Mouse (Mus musculus) forebrain, embryonic 12.5 days (tissue): Measurements from ENCODE around the gene Kri1. TPM values are rescaled to one million over a fixed set of nuclear protein-coding genes. Genes with fewer than 3 reads are reported as not detected.
A peak's percentile ranks its signal among the peaks of the same experiment; 100 is the strongest.

Experiments
- ATAC-seq: fragments of 200-750 bp; cut with Nextera tagmentation; 2 replicates; pipeline ENCODE4 v1.8.0; 2017; ENCODE audit warnings: moderate TSS enrichment; ENCODE audit not compliant: low FRiP score
- H3K27ac ChIP-seq: fragments of 300-500 bp; sonication (generic); 2 replicates; pipeline ENCODE4 v1.5.1; 2016; ENCODE audit warnings: mild to moderate bottlenecking
- H3K27me3 ChIP-seq: fragments of 300-500 bp; sonication (generic); 2 replicates; pipeline ENCODE4 v1.6.1; 2016; ENCODE audit warnings: mild to moderate bottlenecking
- H3K36me3 ChIP-seq: fragments of 300-500 bp; sonication (generic); replicated peaks from 2 replicates; pipeline ENCODE4 v1.6.1; 2016; ENCODE audit warnings: mild to moderate bottlenecking
- H3K4me1 ChIP-seq: fragments of 300-500 bp; sonication (generic); 2 replicates; pipeline ENCODE4 v1.6.1; 2016
- H3K4me2 ChIP-seq: fragments of 300-500 bp; sonication (generic); 2 replicates; pipeline ENCODE4 v1.6.1; 2016; ENCODE audit warnings: mild to moderate bottlenecking, moderate library complexity
- H3K4me3 ChIP-seq: fragments of 300-500 bp; sonication (generic); replicated peaks from 2 replicates; pipeline ENCODE4 v1.5.1; 2016; ENCODE audit warnings: mild to moderate bottlenecking
- H3K9ac ChIP-seq: fragments of 300-500 bp; sonication (generic); 2 replicates; pipeline ENCODE4 v1.6.1; 2016; ENCODE audit warnings: mild to moderate bottlenecking
- H3K9me3 ChIP-seq: fragments of 300-500 bp; sonication (generic); 2 replicates; pipeline ENCODE4 v1.6.1; 2016
- WGBS: fragments of 180-500 bp; shearing (Covaris S2); methylation state at CpG from one replicate; pipeline ENCODE4 v1.1.7; 2016; 5-methylcytosine and 5-hydroxymethylcytosine counted together
- polyA plus RNA-seq: library from polyadenylated mRNA; unstranded; fragments of >200 nt; fragmentation: Nextera tagmentation; extraction: Ambion mirVana; gene quantifications from 2 replicates; pipeline ENCODE4 v1.2.1, GENCODE M21; 2016

Kri1 gene
- 19.5 and 20.8 TPM in 2 replicates for polyA plus RNA-seq

DNA sequence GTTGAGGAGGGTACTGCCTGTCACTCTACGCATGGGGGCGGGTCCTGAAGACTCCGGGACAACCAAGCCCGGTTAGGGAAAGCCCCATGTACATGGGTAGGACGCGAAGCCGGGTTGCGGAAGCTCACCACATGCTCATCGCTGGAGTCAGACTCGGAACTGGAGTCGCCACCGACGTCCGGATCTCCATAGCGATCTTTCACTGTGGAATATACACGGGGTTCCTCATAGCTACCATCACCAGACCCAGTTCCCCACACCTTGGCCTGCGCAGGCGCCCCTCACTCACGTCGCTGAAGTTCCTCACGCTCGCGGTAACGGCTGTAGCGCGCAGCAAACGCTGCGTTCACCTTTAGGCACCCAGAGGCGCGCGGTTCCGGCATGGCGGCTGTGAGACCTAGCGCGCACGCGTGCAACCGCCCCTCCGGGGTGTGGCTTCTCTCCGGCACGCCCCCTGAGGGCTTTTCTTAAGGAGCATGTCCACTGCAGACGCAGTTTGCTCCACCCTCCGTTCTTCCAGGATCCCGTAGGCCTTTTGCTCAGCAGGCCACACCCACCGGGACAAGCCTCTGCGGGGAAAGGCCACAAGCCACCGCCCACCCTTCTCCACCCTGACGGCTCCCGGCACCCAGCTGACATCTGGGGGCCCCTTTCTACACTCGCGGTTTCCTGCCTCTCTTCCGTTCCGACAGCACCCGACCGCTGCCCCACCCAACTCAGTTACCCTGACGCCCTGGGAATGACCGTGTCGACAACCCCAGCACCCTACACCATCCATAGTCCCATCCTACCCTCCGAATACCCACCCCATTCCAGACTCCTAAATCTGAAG is at the start of gene Kri1:
Gene Kri1, minus strand, starts transcription at position 399 of the 832 bp plus-strand sequence.
- Histone ChIP-seq H3K27ac (peak within 1 kb of the TSS; percentile 78), H3K9ac (peak within 1 kb of the TSS; percentile 74), H3K27me3 (no peaks in the 10 kb centered on the region), H3K4me3 (peak within 1 kb of the TSS; percentile 60), H3K9me3 (no peaks in the 10 kb centered on the region), H3K36me3 (peaks cover 25% of the 10 kb centered on the region), H3K4me2 (peak within 1 kb of the TSS; percentile 81), H3K4me1 (peaks cover 36% of the 10 kb centered on the region)
- ATAC-seq: peak; percentile 74
- WGBS: 1% methylated on average over 59 of the region's 59 CpGs

DNA sequence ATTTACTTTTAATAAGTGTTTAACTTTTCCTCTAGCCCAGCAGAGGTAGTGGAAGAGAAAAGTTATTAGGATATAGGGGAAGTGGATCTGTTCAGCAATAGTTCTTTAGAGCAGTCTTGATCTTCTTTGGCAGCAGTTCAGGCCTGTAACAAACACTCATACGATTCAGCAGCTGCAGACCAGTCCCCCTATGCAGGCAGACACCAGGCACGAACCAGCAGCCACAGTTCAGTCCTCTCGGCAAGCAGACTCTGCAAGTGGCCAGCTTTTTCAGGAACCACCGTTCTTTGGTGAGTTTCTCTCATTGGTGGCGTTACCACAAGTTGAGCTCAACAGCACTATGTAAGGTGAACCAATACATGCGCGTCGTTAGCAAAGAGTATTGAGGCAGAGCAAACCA is 48.7 kb upstream of the Kri1 start:
- Histone ChIP-seq H3K4me1 (peaks cover 19% of the 10 kb centered on the region), H3K36me3 (peaks cover 8% of the 10 kb centered on the region; the same call in 1 of the 2 replicates), H3K4me3 (no peak overlapping the region), H3K4me2 (no peak overlapping the region), H3K9ac (no peak overlapping the region), H3K27me3 (no peaks in the 10 kb centered on the region), H3K27ac (no peak overlapping the region), H3K9me3 (no peaks in the 10 kb centered on the region)
- no peak for ATAC-seq
- WGBS: 87% methylated on average over 8 of the region's 8 CpGs

DNA sequence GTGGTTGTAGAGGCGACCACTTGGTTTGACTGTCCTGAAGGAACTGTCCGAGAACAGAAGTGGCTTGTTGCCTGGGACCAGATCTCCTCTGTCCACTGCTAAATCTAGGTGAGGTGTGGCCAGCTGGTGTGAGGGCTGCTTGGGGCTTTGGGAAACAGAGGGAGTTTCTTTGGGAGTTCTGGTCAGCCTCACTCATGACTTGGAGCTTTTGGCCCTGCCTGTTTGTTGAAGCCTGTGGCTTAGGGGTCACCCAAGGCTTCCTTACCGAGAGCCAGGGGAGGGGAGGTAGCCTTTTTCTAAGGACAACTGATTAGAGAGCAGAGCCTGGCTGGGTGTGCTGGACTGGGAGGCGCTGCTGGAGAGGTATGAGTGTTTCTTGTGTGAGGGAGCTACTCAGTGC is 47.6 kb upstream of the Kri1 start:
- Histone ChIP-seq H3K27ac (no peak overlapping the region), H3K36me3 (peaks cover 3% of the 10 kb centered on the region; the same call in 1 of the 2 replicates), H3K4me2 (no peak overlapping the region), H3K4me1 (peaks cover 19% of the 10 kb centered on the region), H3K9ac (no peak overlapping the region), H3K9me3 (no peaks in the 10 kb centered on the region), H3K27me3 (no peaks in the 10 kb centered on the region), H3K4me3 (no peak overlapping the region)
- ATAC-seq: no peak
- whole genome bisulfite sequencing: 84% methylated on average over 4 of the region's 4 CpGs

DNA sequence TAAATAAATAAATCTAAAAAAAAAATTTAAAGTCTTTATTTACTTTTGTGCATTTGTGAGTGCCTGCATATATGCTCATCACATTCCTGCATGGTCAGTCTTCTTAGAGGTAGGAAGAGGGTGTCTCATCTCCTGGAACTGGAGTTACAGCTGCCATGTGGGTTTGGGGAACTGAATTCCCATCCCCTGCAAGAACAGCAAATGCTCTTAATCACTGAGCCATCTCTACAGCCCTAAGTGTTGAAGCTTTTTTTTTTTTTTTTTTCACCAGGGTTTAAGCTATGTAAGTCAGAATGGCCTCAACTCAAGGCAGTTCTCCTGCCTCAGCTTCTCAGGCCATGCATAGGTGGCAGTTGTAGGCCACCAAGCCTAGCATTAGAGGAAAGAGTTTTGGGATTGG is 47.0 kb upstream of the Kri1 start:
- Histone ChIP-seq H3K36me3 (0 out of 2 replicates have a peak, but pooled peaks cover 1% of the 10 kb centered on the region), H3K4me3 (no peak overlapping the region), H3K4me1 (peaks cover 24% of the 10 kb centered on the region), H3K27me3 (no peaks in the 10 kb centered on the region), H3K9me3 (no peaks in the 10 kb centered on the region), H3K9ac (no peak overlapping the region), H3K4me2 (no peak overlapping the region), H3K27ac (no peak overlapping the region)
- ATAC-seq: no peak

DNA sequence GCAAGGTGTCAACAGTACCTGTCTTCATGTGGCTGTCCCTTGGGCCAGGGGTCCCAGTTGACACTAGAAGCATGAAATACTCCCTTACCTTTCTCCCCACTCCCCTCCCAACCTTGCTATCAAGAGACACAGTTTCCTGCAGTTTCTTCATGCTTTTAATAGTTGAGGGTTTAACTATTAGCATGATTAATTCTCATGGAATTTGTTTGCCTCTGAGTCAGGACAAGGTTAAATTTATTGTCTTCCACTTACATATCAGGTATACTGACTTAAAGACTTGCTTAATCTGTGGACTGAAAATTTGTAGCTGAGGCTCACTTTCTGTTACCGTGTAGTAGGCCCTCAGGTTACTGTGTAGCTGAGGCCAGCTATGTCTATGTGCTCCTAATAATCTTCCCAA is 45.8 kb upstream of the Kri1 start:
- Histone ChIP-seq H3K4me2 (no peak overlapping the region), H3K4me1 (peaks cover 24% of the 10 kb centered on the region), H3K27me3 (no peaks in the 10 kb centered on the region), H3K36me3 (no peaks in the 10 kb centered on the region), H3K9me3 (no peaks in the 10 kb centered on the region), H3K4me3 (no peak overlapping the region), H3K9ac (no peak overlapping the region), H3K27ac (no peak overlapping the region)
- no peak for ATAC-seq
- WGBS: 100% methylated on average over 1 of the region's 1 CpGs

DNA sequence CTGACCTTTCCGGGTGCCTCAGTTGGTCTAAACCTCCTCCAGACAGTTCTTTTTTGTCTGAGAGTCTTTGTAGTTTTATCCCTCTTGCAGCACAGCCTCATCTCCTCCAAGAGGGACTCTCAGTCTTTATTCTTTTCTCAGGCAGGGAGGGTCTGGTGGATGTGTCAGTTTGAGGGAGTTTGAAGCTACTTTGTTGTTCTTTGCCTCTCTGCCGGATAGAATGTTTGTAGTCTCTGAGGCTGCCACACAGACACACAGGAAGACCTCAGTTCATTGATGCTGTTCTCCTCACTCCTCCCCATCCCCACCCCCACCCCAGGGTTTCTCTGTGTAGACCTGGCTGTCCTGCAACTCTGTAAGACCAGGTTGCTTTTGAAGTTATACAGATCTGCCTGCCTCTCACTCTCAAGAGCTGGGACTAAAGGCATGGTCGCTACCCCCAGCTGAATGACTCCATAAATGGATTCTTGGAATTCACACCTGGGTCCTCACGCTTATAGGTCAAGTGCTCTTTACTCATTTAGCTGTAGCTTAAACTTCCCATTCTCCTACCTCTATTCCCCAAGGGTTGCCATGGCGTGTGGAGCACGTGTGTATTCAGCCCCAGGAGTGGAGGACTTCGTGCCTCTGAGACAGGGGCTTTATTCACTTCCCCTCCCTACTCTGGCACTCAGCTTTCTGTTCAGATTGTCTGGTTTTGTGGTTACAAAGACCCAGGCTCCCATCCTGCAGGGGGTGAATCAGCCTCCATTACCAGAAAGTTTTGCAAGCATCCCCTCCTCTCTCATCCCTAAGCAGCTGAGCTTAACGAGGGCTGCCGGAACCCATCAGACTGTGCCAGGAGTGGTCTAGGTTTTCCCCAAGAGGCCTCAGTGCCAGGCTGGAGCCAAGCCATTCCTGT is 44.6 kb upstream of the Kri1 start:
- H3K4me1 ChIP-seq: peaks cover 19% of the 10 kb centered on the region
- H3K27ac ChIP-seq: 0 out of 2 replicates have a peak overlapping the region, but pooled peaks have one; percentile 5
- 29% methylated on average over 9 of the region's 9 CpGs for WGBS
- no peak overlapping the region for H3K4me2 ChIP-seq
- ATAC-seq: no peak
- no peak overlapping the region for H3K9ac ChIP-seq
- H3K9me3 ChIP-seq: no peaks in the 10 kb centered on the region
- no peak overlapping the region for H3K4me3 ChIP-seq
- no peaks in the 10 kb centered on the region for H3K27me3 ChIP-seq
- no peaks in the 10 kb centered on the region for H3K36me3 ChIP-seq

DNA sequence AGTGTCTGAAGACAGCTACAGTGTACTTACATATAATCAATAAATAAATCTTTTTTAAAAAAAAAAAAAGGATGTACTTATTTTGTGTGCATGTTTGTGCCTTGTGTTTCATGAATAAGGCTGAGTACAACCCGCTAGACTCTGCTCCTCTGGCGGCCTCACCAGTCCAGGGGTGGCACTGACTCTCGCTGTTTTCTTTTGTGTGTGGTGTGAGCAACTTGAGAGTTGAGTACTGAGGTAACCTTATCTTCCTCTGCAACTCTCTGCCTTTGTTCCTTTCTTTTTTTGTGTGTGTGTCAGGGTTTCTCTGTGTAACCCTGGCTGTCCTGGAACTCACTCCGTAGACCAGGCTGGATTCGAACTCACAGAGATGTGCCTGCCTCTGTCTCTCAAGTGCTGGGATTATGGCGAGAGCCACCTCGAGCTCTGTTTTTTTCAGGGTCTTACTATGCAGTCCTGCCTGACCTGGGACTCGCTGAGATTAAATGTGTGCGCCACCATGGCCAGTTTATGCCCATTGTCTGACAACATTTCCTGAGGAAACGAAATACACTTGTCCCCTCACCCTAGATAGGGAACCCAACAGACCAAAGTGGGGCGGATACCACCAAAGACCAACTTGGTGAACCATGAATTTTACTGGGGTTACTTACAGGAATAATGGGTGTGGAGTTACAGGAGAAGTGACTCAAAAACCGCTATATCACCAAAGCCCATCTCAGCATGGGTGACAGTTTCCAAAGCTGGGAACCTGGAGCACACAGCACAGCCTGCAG is 43.8 kb upstream of the Kri1 start:
- WGBS: 85% methylated on average over 12 of the region's 12 CpGs
- no peak overlapping the region for H3K4me2 ChIP-seq
- H3K36me3 ChIP-seq: 0 out of 2 replicates have a peak, but pooled peaks cover 1% of the 10 kb centered on the region
- peaks cover 18% of the 10 kb centered on the region for H3K4me1 ChIP-seq
- H3K27ac ChIP-seq: no peak overlapping the region
- H3K9ac ChIP-seq: no peak overlapping the region
- H3K9me3 ChIP-seq: no peaks in the 10 kb centered on the region
- no peak for ATAC-seq
- H3K4me3 ChIP-seq: no peak overlapping the region
- H3K27me3 ChIP-seq: no peaks in the 10 kb centered on the region

DNA sequence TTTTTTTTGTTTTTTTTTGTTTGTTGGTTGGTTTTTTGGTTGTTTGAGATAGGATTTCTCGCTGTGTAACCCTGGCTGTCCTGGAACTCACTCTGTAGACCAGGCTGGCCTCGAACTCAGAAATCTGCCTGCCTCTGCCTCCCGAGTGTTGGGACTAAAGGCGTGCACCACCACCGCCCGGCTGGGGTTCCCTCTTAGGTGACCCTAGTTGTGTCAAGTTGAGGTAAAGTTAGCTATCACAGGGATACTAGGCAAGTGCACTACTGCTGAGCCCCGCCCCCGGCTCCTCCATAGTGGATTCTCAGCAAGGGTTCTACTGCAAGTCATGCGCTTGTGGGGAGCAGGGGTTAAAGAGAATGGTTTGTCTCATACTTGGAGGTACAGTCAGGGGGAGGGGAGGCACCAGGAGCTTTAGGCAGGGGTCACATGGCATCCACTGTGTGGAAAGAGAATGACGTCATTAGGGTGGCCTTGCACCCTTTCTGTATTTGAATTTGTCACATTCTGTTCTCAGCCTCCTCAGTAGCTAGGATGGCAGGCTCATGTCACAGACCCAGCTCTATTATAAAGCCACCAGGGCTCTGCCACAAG is 42.0 kb upstream of the Kri1 start:
- Histone ChIP-seq H3K27me3 (no peaks in the 10 kb centered on the region), H3K9ac (no peak overlapping the region), H3K36me3 (0 out of 2 replicates have a peak, but pooled peaks cover 3% of the 10 kb centered on the region), H3K9me3 (no peaks in the 10 kb centered on the region), H3K4me1 (peaks cover 18% of the 10 kb centered on the region), H3K27ac (no peak overlapping the region), H3K4me3 (no peak overlapping the region), H3K4me2 (no peak overlapping the region)
- 95% methylated on average over 10 of the region's 10 CpGs for WGBS
- no peak for ATAC-seq

DNA sequence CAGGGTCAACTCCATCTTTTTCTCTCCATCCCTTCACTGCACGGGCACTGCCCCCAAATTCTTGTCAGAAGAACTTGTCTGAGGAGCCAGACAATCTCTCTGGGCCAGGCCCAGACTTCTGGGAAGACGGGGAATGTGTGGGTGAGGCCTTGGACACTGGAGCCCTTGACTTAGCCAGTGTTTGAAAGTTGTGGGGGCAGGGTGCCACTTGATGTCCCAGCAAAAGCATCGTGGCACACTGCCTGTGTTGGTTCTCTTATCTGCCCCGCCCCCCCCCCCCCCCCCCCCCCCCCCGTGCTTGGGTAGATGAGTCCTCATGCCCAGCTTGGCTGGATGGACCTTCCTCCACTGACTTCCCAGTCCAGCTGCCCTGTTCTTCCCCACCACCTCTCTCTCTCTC is 41.3 kb upstream of the Kri1 start:
- Histone ChIP-seq H3K27ac (no peak overlapping the region), H3K9ac (no peak overlapping the region), H3K27me3 (no peaks in the 10 kb centered on the region), H3K4me3 (no peak overlapping the region), H3K4me1 (peaks cover 18% of the 10 kb centered on the region), H3K4me2 (no peak overlapping the region), H3K36me3 (0 out of 2 replicates have a peak, but pooled peaks cover 3% of the 10 kb centered on the region), H3K9me3 (no peaks in the 10 kb centered on the region)
- 75% methylated on average over 4 of the region's 5 CpGs for WGBS
- ATAC-seq: no peak

DNA sequence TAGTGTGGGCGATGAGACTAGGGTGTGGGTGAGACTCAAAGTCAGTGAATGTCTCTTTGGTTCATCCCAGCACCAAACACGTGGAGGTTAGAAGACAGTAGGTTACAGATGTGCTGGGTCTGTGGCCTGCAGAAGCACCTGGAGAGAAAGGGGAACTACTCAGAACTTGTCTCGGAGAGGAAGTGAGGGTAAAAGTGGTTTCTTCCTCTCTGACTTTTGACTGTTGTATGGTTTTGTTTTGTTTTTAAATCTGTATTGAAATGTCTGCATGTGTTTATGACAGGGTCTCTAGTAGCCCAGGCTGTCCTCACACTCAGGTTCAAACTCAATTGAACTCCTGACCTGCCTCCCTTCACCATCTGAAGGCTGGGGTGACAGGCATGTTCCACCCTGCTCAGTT is 40.3 kb upstream of the Kri1 start:
- Histone ChIP-seq H3K27ac (no peak overlapping the region), H3K27me3 (no peaks in the 10 kb centered on the region), H3K36me3 (0 out of 2 replicates have a peak, but pooled peaks cover 3% of the 10 kb centered on the region), H3K4me2 (no peak overlapping the region), H3K9ac (no peak overlapping the region), H3K4me1 (peaks cover 18% of the 10 kb centered on the region), H3K4me3 (no peak overlapping the region), H3K9me3 (no peaks in the 10 kb centered on the region)
- ATAC-seq: no peak
- WGBS: 83% methylated on average over 3 of the region's 3 CpGs

DNA sequence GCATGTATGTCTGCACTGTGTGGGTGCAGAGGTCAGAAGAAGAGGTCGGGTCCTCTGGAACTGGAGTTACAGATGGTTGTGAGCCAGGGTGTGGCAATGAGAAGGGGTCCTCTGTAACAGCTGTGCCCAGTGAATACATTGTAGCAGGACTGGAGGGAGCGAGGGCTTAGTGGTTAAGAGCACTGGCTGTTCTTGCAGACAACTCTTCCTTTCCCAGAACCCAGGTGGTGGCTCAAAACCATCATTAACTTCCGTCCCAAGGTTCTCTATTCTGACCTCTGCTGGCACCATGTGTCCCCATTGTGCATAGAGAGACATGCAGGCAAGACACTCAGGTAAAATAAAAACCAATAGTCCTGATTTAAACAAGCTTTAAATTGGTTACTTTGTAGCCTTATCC is 39.8 kb upstream of the Kri1 start:
- no peak overlapping the region for H3K4me2 ChIP-seq
- H3K4me3 ChIP-seq: no peak overlapping the region
- WGBS: 81% methylated on average over 3 of the region's 3 CpGs
- H3K36me3 ChIP-seq: 0 out of 2 replicates have a peak, but pooled peaks cover 3% of the 10 kb centered on the region
- peaks cover 13% of the 10 kb centered on the region for H3K4me1 ChIP-seq
- H3K9me3 ChIP-seq: no peaks in the 10 kb centered on the region
- H3K9ac ChIP-seq: no peak overlapping the region
- no peak for ATAC-seq
- H3K27me3 ChIP-seq: no peaks in the 10 kb centered on the region
- no peak overlapping the region for H3K27ac ChIP-seq
